Mouse (Mus musculus): ENCODE data around the gene Nup210l. TPM values are rescaled to one million over a fixed set of nuclear protein-coding genes. Genes with fewer than 3 reads are reported as not detected.

Nup210l gene
- polyA plus RNA-seq, 1 experiment: 0.16 TPM

GRCm38 (mm10) chr3:90139962-90140361, 36.0 kb downstream of the Nup210l start:
- TF ChIP-seq CTCF (IDR thresholded peaks at IDR 0.05; ENCODE audit: borderline replicate concordance, insufficient read depth, low read depth, low read length) (no peak), POLR2A (IDR thresholded peaks at IDR 0.05; ENCODE audit: borderline replicate concordance, insufficient read depth, low read length) (no peak)
- WGBS: 91% methylated on average over 3 of the region's 3 CpGs
- no peaks in the 10 kb centered on the region for H3K27me3 ChIP-seq (ENCODE audit: control insufficient read depth, insufficient read depth, low read length)
- DNase-seq: no peak
- no peak overlapping the region for H3K4me3 ChIP-seq (replicated peaks; ENCODE audit: insufficient read depth, low read depth, low read length)
- no peaks in the 10 kb centered on the region for H3K4me1 ChIP-seq (ENCODE audit: control insufficient read depth, insufficient read depth, low read length)
- H3K27ac ChIP-seq (ENCODE audit: insufficient read depth, low read length): no peak overlapping the region

GRCm38 (mm10) chr3:90145461-90145860, 41.5 kb downstream of the Nup210l start:
- no peak for TF ChIP-seq POLR2A (IDR thresholded peaks at IDR 0.05; ENCODE audit: borderline replicate concordance, insufficient read depth, low read length)
- no peak for TF ChIP-seq CTCF (IDR thresholded peaks at IDR 0.05; ENCODE audit: borderline replicate concordance, insufficient read depth, low read depth, low read length)
- DNase-seq: no peak
- WGBS: 49% methylated on average over 3 of the region's 3 CpGs

GRCm38 (mm10) chr3:90146651-90147050, 42.7 kb downstream of the Nup210l start:
- Histone ChIP-seq H3K27me3 (ENCODE audit: control insufficient read depth, insufficient read depth, low read length) (no peaks in the 10 kb centered on the region), H3K4me1 (ENCODE audit: control insufficient read depth, insufficient read depth, low read length) (no peaks in the 10 kb centered on the region), H3K4me3 (replicated peaks; ENCODE audit: insufficient read depth, low read depth, low read length) (no peak overlapping the region), H3K27ac (ENCODE audit: insufficient read depth, low read length) (no peak overlapping the region)
- 22% methylated on average over 1 of the region's 1 CpGs for WGBS
- no peak for DNase-seq
- TF ChIP-seq POLR2A (IDR thresholded peaks at IDR 0.05; ENCODE audit: borderline replicate concordance, insufficient read depth, low read length) (no peak), CTCF (IDR thresholded peaks at IDR 0.05; ENCODE audit: borderline replicate concordance, insufficient read depth, low read depth, low read length) (no peak)

More at GRCm38 (mm10) chr3:90145461-90145860, 41.5 kb downstream of the Nup210l start:
- no peak overlapping the region for H3K4me3 ChIP-seq (replicated peaks; ENCODE audit: insufficient read depth, low read depth, low read length)
- no peak overlapping the region for H3K27ac ChIP-seq (ENCODE audit: insufficient read depth, low read length)
- H3K27me3 ChIP-seq (ENCODE audit: control insufficient read depth, insufficient read depth, low read length): no peaks in the 10 kb centered on the region
- no peaks in the 10 kb centered on the region for H3K4me1 ChIP-seq (ENCODE audit: control insufficient read depth, insufficient read depth, low read length)

GRCm38 (mm10) chr3:90151086-90151740, 47.3 kb downstream of the Nup210l start:
- no peak for TF ChIP-seq CTCF (IDR thresholded peaks at IDR 0.05; ENCODE audit: borderline replicate concordance, insufficient read depth, low read depth, low read length)
- TF ChIP-seq POLR2A (IDR thresholded peaks at IDR 0.05; ENCODE audit: borderline replicate concordance, insufficient read depth, low read length): no peak
- Histone ChIP-seq H3K4me1 (ENCODE audit: control insufficient read depth, insufficient read depth, low read length) (no peaks in the 10 kb centered on the region), H3K27ac (ENCODE audit: insufficient read depth, low read length) (no peak overlapping the region), H3K27me3 (ENCODE audit: control insufficient read depth, insufficient read depth, low read length) (no peaks in the 10 kb centered on the region), H3K4me3 (replicated peaks; ENCODE audit: insufficient read depth, low read depth, low read length) (no peak overlapping the region)
- no peak for DNase-seq
- 60% methylated on average over 12 of the region's 12 CpGs for WGBS

GRCm38 (mm10) chr3:90155996-90156395, 52.1 kb downstream of the Nup210l start:
- no peaks in the 10 kb centered on the region for H3K27me3 ChIP-seq (ENCODE audit: control insufficient read depth, insufficient read depth, low read length)
- TF ChIP-seq CTCF (IDR thresholded peaks at IDR 0.05; ENCODE audit: borderline replicate concordance, insufficient read depth, low read depth, low read length) (no peak), POLR2A (IDR thresholded peaks at IDR 0.05; ENCODE audit: borderline replicate concordance, insufficient read depth, low read length) (no peak)
- no peak for DNase-seq
- no peaks in the 10 kb centered on the region for H3K4me1 ChIP-seq (ENCODE audit: control insufficient read depth, insufficient read depth, low read length)
- WGBS: 61% methylated on average over 5 of the region's 5 CpGs
- no peak overlapping the region for H3K27ac ChIP-seq (ENCODE audit: insufficient read depth, low read length)
- H3K4me3 ChIP-seq (replicated peaks; ENCODE audit: insufficient read depth, low read depth, low read length): no peak overlapping the region

- no peaks in the 10 kb centered on the region for H3K27me3 ChIP-seq (ENCODE audit: control insufficient read depth, insufficient read depth, low read length)
- no peak overlapping the region for H3K4me3 ChIP-seq (replicated peaks; ENCODE audit: insufficient read depth, low read depth, low read length)
- no peak for DNase-seq
- H3K27ac ChIP-seq (ENCODE audit: insufficient read depth, low read length): no peak overlapping the region
- WGBS: 76% methylated on average over 9 of the region's 9 CpGs
- TF ChIP-seq CTCF (IDR thresholded peaks at IDR 0.05; ENCODE audit: borderline replicate concordance, insufficient read depth, low read depth, low read length) (no peak), POLR2A (IDR thresholded peaks at IDR 0.05; ENCODE audit: borderline replicate concordance, insufficient read depth, low read length) (no peak)
- no peaks in the 10 kb centered on the region for H3K4me1 ChIP-seq (ENCODE audit: control insufficient read depth, insufficient read depth, low read length)
Measured at GRCm38 (mm10) chr3:90159757-90160156, 55.8 kb downstream of the Nup210l start.

GRCm38 (mm10) chr3:90161541-90161940, 57.6 kb downstream of the Nup210l start:
- TF ChIP-seq CTCF (IDR thresholded peaks at IDR 0.05; ENCODE audit: borderline replicate concordance, insufficient read depth, low read depth, low read length) (no peak), POLR2A (IDR thresholded peaks at IDR 0.05; ENCODE audit: borderline replicate concordance, insufficient read depth, low read length) (no peak)
- 75% methylated on average over 3 of the region's 3 CpGs for WGBS
- Histone ChIP-seq H3K27me3 (ENCODE audit: control insufficient read depth, insufficient read depth, low read length) (no peaks in the 10 kb centered on the region), H3K4me3 (replicated peaks; ENCODE audit: insufficient read depth, low read depth, low read length) (no peak overlapping the region), H3K27ac (ENCODE audit: insufficient read depth, low read length) (no peak overlapping the region), H3K4me1 (ENCODE audit: control insufficient read depth, insufficient read depth, low read length) (no peaks in the 10 kb centered on the region)
- no peak for DNase-seq

GRCm38 (mm10) chr3:90179566-90179965, 75.6 kb downstream of the Nup210l start:
- no peaks in the 10 kb centered on the region for H3K4me1 ChIP-seq (ENCODE audit: control insufficient read depth, insufficient read depth, low read length)
- TF ChIP-seq POLR2A (IDR thresholded peaks at IDR 0.05; ENCODE audit: borderline replicate concordance, insufficient read depth, low read length) (no peak), CTCF (IDR thresholded peaks at IDR 0.05; ENCODE audit: borderline replicate concordance, insufficient read depth, low read depth, low read length) (no peak)
- no peak overlapping the region for H3K27ac ChIP-seq (ENCODE audit: insufficient read depth, low read length)
- WGBS: 79% methylated on average over 3 of the region's 3 CpGs
- H3K4me3 ChIP-seq (replicated peaks; ENCODE audit: insufficient read depth, low read depth, low read length): no peak overlapping the region
- no peaks in the 10 kb centered on the region for H3K27me3 ChIP-seq (ENCODE audit: control insufficient read depth, insufficient read depth, low read length)
- no peak for DNase-seq
